Mouse (Mus musculus) intestine, embryonic 15.5 days (tissue): ENCODE data around the gene Oxct2a. TPM values are rescaled to one million over a fixed set of nuclear protein-coding genes. Genes with fewer than 3 reads are reported as not detected.
"Not testable (repeated sequence)": the region's sequence is repeated elsewhere in the genome, so short reads cannot be mapped to it uniquely, and the experiment has no call there.

Source experiments
- ATAC-seq: fragments of 200-750 bp; cut with Nextera tagmentation; 2 replicates; pipeline ENCODE4 v1.8.0; 2017; ENCODE audit warnings: moderate TSS enrichment, moderate library complexity
- H3K27ac ChIP-seq: fragments of 300-500 bp; sonication (generic); 2 replicates; pipeline ENCODE4 v1.5.1; 2015; ENCODE audit warnings: mild to moderate bottlenecking, inconsistent platforms
- H3K27me3 ChIP-seq: fragments of 300-500 bp; sonication (generic); replicated peaks from 2 replicates; pipeline ENCODE4 v1.6.1; 2015; ENCODE audit warnings: inconsistent platforms
- H3K36me3 ChIP-seq: fragments of 300-500 bp; sonication (generic); 2 replicates; pipeline ENCODE4 v1.6.1; 2015; ENCODE audit warnings: inconsistent platforms
- H3K4me1 ChIP-seq: fragments of 300-500 bp; sonication (generic); replicated peaks from 2 replicates; pipeline ENCODE4 v1.6.1; 2015; ENCODE audit warnings: inconsistent platforms
- H3K4me2 ChIP-seq: fragments of 300-500 bp; sonication (generic); replicated peaks from 2 replicates; pipeline ENCODE4 v1.6.1; 2015; ENCODE audit warnings: mild to moderate bottlenecking, inconsistent platforms
- H3K4me3 ChIP-seq: fragments of 300-500 bp; sonication (generic); replicated peaks from 2 replicates; pipeline ENCODE4 v1.5.1; 2015; ENCODE audit warnings: inconsistent platforms
- H3K9ac ChIP-seq: fragments of 300-500 bp; sonication (generic); 2 replicates; pipeline ENCODE4 v1.6.1; 2015; ENCODE audit warnings: inconsistent platforms
- H3K9me3 ChIP-seq: fragments of 300-500 bp; sonication (generic); 2 replicates; pipeline ENCODE4 v1.6.1; 2016; ENCODE audit warnings: inconsistent platforms
- WGBS: fragments of 180-500 bp; shearing (Covaris S2); methylation state at CpG from one replicate; pipeline ENCODE4 v1.1.7; 2015; 5-methylcytosine and 5-hydroxymethylcytosine counted together
- polyA plus RNA-seq: library from polyadenylated mRNA; unstranded; fragments of >200 nt; fragmentation: Nextera tagmentation; extraction: Ambion mirVana; gene quantifications from 2 replicates; pipeline ENCODE4 v1.2.1, GENCODE M21; 2015

Oxct2a gene
- polyA plus RNA-seq, 1 experiment from 2014 or later, result not detected

DNA sequence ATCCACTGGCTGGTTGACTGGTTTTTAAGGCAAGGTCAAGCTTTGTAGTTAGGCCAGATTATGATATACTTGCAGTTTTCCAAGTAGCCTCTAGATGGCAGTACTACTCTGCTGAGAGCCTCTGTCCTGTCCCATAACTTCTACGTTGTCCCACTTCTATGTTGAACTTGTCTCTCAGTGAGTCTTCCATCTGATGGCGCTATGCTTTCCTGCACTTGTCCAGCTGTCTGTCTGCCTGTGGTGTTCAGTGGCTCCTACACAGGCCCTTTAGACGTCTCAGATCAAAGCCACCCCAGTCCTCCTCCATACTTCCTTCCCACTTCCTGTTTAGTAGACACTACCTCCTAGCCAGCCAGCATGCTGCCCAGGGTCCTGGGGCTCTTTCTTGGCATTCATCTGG is 17.6 kb downstream of the Oxct2a start:
- no peak overlapping the region for H3K4me2 ChIP-seq
- no peak overlapping the region for H3K27ac ChIP-seq
- 28% methylated on average over 3 of the region's 3 CpGs for WGBS
- no peaks in the 10 kb centered on the region for H3K4me1 ChIP-seq
- H3K27me3 ChIP-seq, result no peaks in the 10 kb centered on the region
- peaks cover 8% of the 10 kb centered on the region for H3K36me3 ChIP-seq
- no peak overlapping the region for H3K4me3 ChIP-seq
- peak; percentile 48; the same call in 1 of the 2 replicates for ATAC-seq
- no peaks in the 10 kb centered on the region for H3K9me3 ChIP-seq
- no peak overlapping the region for H3K9ac ChIP-seq

GRCm38 (mm10) chr4:123298980-123299670 is 24.3 kb downstream of the Oxct2a start:
- Histone ChIP-seq H3K4me1 (no peaks in the 10 kb centered on the region), H3K9ac (no peak overlapping the region), H3K27me3 (no peaks in the 10 kb centered on the region), H3K27ac (no peak overlapping the region), H3K4me2 (no peak overlapping the region), H3K36me3 (peaks cover 51% of the 10 kb centered on the region), H3K9me3 (no peaks in the 10 kb centered on the region), H3K4me3 (no peak overlapping the region)
- 91% methylated on average over 11 of the region's 11 CpGs for WGBS
- no peak for ATAC-seq

DNA sequence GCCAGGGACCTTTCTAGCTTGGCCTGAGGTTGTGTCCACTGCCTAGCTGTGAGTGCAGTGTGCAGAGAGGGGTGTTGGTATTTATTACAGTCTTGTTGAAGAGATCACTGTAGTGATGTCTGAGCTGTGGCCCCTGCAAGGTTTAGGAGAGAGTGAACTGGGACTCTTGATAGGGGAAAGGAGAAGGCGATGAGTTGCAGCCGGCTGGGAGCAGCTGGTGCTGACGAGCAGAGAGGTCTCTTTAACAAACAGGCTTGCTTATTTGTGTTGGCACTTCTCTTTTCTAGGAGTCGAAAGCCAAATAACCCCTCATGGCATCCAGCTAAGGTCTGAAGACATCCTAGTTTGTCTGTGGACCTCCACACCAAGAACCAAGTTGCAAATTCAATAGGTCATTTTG is 25.2 kb downstream of the Oxct2a start:
- Histone ChIP-seq H3K9ac (no peak overlapping the region), H3K9me3 (no peaks in the 10 kb centered on the region), H3K36me3 (peaks cover 57% of the 10 kb centered on the region), H3K27ac (no peak overlapping the region), H3K4me3 (no peak overlapping the region), H3K27me3 (no peaks in the 10 kb centered on the region), H3K4me1 (no peaks in the 10 kb centered on the region), H3K4me2 (no peak overlapping the region)
- WGBS, result 76% methylated on average over 4 of the region's 4 CpGs
- no peak for ATAC-seq

GRCm38 (mm10) chr4:123297195-123297960 is 26.1 kb downstream of the Oxct2a start:
- Histone ChIP-seq H3K27ac (no peak overlapping the region), H3K9ac (no peak overlapping the region), H3K4me2 (no peak overlapping the region), H3K9me3 (no peaks in the 10 kb centered on the region), H3K27me3 (no peaks in the 10 kb centered on the region), H3K36me3 (peaks cover 57% of the 10 kb centered on the region), H3K4me1 (no peaks in the 10 kb centered on the region), H3K4me3 (no peak overlapping the region)
- no peak for ATAC-seq
- 93% methylated on average over 22 of the region's 22 CpGs for WGBS

DNA sequence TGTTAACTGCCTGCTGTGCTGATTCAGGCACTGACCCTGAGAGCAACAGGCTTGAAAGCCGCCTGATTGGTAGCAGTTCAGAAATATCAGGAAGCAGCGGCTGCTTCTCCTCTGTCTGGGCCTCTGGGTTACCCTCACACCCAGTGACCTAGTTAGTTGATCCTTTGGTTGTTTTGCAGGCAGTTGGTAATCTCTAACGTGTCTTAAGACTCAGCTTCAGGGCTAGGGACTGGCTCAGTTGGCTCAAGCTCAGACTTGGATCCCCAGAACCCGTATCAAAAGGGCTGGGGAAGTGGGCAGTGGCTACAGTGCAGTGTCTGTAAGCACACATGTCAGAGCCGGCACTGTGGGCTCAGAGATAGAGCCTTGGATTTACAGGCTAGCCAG is 27.3 kb downstream of the Oxct2a start:
- ATAC-seq, result no peak
- 86% methylated on average over 5 of the region's 5 CpGs for WGBS

DNA sequence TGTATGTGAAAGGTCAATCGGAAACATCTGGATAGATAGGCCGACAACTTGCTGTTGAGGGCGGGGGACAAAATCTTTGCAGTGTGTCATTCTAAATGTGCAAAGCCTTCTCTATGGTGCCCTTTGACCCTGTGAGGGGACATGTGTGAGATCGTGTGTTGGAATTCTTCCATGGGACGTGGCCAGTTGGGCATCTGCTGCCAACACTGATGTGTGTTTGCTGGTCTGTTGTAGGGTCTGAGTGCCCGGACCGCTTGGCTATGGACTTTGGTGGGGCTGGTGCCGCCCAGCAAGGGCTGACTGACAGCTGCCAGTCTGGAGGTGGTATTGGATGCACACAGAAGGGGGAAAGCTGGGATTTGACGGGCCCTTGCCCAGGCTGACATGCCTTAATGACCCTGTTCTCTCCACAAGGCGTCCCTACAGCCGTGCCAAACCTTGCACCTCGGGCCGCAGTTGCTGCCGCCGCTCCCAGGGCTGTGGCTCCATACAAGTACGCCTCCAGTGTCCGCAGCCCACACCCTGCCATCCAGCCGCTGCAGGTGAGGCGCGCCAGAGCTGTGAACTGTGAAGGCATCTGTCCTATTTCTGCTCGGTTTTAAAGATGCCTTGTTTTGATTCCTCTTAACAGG is 27.8 kb downstream of the Oxct2a start:
- H3K4me3 ChIP-seq, result no peak overlapping the region
- H3K4me2 ChIP-seq, result no peak overlapping the region
- no peaks in the 10 kb centered on the region for H3K9me3 ChIP-seq
- WGBS, result 93% methylated on average over 21 of the region's 21 CpGs
- peaks cover 69% of the 10 kb centered on the region for H3K36me3 ChIP-seq
- H3K27me3 ChIP-seq, result no peaks in the 10 kb centered on the region
- H3K4me1 ChIP-seq, result no peaks in the 10 kb centered on the region
- H3K27ac ChIP-seq, result no peak overlapping the region
- ATAC-seq, result no peak
- H3K9ac ChIP-seq, result no peak overlapping the region

More for the DNA sequence above, 27.3 kb downstream of the Oxct2a start:
- Histone ChIP-seq H3K9me3 (no peaks in the 10 kb centered on the region), H3K36me3 (peaks cover 66% of the 10 kb centered on the region), H3K4me1 (no peaks in the 10 kb centered on the region), H3K9ac (no peak overlapping the region), H3K27me3 (no peaks in the 10 kb centered on the region), H3K4me2 (no peak overlapping the region), H3K27ac (no peak overlapping the region), H3K4me3 (no peak overlapping the region)

GRCm38 (mm10) chr4:123295026-123295425 is 28.4 kb downstream of the Oxct2a start:
- ATAC-seq, H3K4me3 ChIP-seq, H3K4me1 ChIP-seq, H3K27ac ChIP-seq, H3K27me3 ChIP-seq, H3K9ac ChIP-seq, H3K9me3 ChIP-seq, H3K4me2 ChIP-seq: not testable (repeated sequence)
- H3K36me3 ChIP-seq, result peaks cover 66% of the 10 kb centered on the region
- WGBS, result 82% methylated on average over 15 of the region's 15 CpGs

DNA sequence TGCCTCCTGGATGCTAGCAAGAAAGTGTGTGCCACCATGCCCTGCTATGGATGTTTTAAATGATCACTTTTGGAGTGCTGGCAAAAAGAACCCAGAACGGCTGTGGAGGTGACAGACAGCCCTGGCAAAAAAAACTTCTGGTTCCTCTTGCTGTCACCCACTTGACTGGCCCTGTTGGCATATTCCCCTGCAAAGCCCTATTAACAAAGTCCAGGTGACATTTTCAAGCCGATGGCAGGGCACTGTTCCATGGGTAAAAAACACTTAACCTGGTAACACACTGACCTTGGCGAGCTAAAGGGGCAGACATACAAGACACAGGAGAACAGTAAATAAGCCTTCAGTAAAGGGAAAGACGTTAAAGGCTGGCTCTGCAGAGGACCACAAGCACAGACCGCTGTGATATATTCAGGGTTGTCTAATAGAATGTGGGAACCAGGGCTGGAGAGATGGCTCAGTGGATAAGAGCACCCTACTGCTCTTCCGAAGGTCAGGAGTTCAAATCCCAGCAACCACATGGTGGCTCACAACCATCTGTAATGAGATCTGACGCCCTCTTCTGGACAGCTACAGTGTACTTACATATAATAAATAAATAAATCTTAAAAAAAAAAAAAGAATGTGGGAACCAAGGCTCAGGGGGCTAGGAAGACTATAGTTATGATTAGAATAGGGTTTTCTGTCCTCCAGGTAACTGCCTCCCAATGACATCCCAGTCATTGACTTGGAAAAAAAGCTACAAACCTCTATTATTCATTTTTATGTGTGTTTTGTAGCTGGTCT is 29.6 kb downstream of the Oxct2a start:
- H3K4me3 ChIP-seq, result no peak overlapping the region
- H3K4me2 ChIP-seq, result no peak overlapping the region
- no peak overlapping the region for H3K9ac ChIP-seq
- H3K27ac ChIP-seq, result no peak overlapping the region
- no peaks in the 10 kb centered on the region for H3K9me3 ChIP-seq
- no peak for ATAC-seq
- 77% methylated on average over 7 of the region's 7 CpGs for WGBS
- H3K36me3 ChIP-seq, result peaks cover 74% of the 10 kb centered on the region
- H3K4me1 ChIP-seq, result 0 out of 2 replicates have a peak, but pooled peaks cover 2% of the 10 kb centered on the region
- no peaks in the 10 kb centered on the region for H3K27me3 ChIP-seq

- Histone ChIP-seq H3K27me3 (no peaks in the 10 kb centered on the region), H3K9ac (no peak overlapping the region), H3K9me3 (no peaks in the 10 kb centered on the region), H3K27ac (no peak overlapping the region), H3K4me1 (0 out of 2 replicates have a peak, but pooled peaks cover 2% of the 10 kb centered on the region), H3K4me3 (no peak overlapping the region), H3K4me2 (no peak overlapping the region), H3K36me3 (peaks cover 74% of the 10 kb centered on the region)
- no peak for ATAC-seq
- 76% methylated on average over 7 of the region's 7 CpGs for WGBS
Measured at GRCm38 (mm10) chr4:123292989-123293388, 30.4 kb downstream of the Oxct2a start.

DNA sequence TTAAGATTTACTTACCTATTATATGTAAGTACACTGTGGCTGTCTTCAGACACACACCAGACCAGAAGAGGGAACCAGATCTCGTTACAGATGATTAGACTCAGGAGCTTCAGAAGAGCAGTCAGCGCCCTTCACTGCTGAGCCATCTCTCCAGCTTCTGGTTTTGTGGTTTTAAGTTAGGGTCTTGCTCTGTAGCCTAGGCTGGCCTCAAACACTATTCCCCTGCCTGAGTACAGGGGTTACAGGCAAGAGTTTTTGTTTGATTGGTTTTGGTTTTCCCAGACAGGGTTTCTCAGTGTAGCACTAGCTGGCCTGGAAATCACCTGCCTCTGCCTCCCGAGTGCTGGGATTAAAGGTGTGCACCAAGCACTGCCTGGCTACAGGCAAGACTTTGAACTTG is 31.0 kb downstream of the Oxct2a start:
- Histone ChIP-seq H3K27me3 (no peaks in the 10 kb centered on the region), H3K36me3 (peaks cover 70% of the 10 kb centered on the region), H3K4me3 (no peak overlapping the region), H3K27ac (no peak overlapping the region), H3K4me2 (no peak overlapping the region), H3K9me3 (no peaks in the 10 kb centered on the region), H3K4me1 (0 out of 2 replicates have a peak, but pooled peaks cover 2% of the 10 kb centered on the region), H3K9ac (no peak overlapping the region)
- no peak for ATAC-seq
- 80% methylated on average over 3 of the region's 3 CpGs for WGBS

- no peak for ATAC-seq
- WGBS, result 90% methylated on average over 12 of the region's 12 CpGs
- H3K4me2 ChIP-seq, result no peak overlapping the region
- H3K9ac ChIP-seq, result no peak overlapping the region
- peaks cover 25% of the 10 kb centered on the region for H3K4me1 ChIP-seq
- H3K4me3 ChIP-seq, result no peak overlapping the region
- no peaks in the 10 kb centered on the region for H3K9me3 ChIP-seq
- no peak overlapping the region for H3K27ac ChIP-seq
- H3K36me3 ChIP-seq, result peaks cover 50% of the 10 kb centered on the region
- no peaks in the 10 kb centered on the region for H3K27me3 ChIP-seq
Measured at GRCm38 (mm10) chr4:123289038-123289437, 34.4 kb downstream of the Oxct2a start.

DNA sequence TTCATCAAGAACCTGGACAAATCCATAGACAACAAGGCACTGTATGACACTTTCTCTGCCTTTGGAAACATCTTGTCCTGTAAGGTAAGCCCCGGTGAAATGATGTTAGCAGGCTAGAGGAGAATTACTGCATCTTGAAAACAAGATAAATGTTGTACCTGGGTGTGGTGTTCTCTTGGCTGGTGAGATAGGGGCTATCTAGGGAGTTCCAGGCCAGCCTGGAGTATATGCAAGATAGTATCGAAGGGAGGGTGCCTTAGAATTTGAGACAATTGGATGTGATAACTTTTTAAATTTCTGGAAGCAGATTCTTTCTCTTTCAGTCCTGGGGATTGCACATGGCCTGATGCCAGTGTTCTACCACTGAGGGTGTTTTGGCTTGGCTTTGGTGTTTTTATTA is 36.6 kb downstream of the Oxct2a start:
- ATAC-seq, result no peak

More for the DNA sequence above, 36.6 kb downstream of the Oxct2a start:
- 92% methylated on average over 2 of the region's 2 CpGs for WGBS
- no peaks in the 10 kb centered on the region for H3K27me3 ChIP-seq
- H3K4me1 ChIP-seq, result peaks cover 27% of the 10 kb centered on the region
- no peaks in the 10 kb centered on the region for H3K9me3 ChIP-seq
- H3K27ac ChIP-seq, result no peak overlapping the region
- H3K4me3 ChIP-seq, result no peak overlapping the region
- no peak overlapping the region for H3K4me2 ChIP-seq
- no peak overlapping the region for H3K9ac ChIP-seq
- H3K36me3 ChIP-seq, result peaks cover 32% of the 10 kb centered on the region
